Mouse (Mus musculus): ENCODE measurements around the gene Bcl2. TPM values are rescaled to one million over a fixed set of nuclear protein-coding genes. Genes with fewer than 3 reads are reported as not detected.

Gene Bcl2
- polyA plus RNA-seq, 1 experiment: 10.7 TPM

GRCm38 (mm10) chr1:106715111-106716083 is 1.3 kb upstream of the Bcl2 start:
- Histone ChIP-seq H3K4me1 (replicated peaks; ENCODE audit: control insufficient read depth, insufficient read depth, low read length) (peaks cover 16% of the 10 kb centered on the region), H3K27ac (ENCODE audit: control insufficient read depth, insufficient read depth, low read length) (no peak overlapping the region), H3K36me3 (ENCODE audit: control insufficient read depth, insufficient read depth, low read length) (no peaks in the 10 kb centered on the region), H3K4me3 (ENCODE audit: control insufficient read depth, insufficient read depth, low read length) (no peak overlapping the region), H3K27me3 (ENCODE audit: control insufficient read depth, insufficient read depth, low read length) (no peaks in the 10 kb centered on the region)
- WGBS: 95% methylated on average over 13 of the region's 13 CpGs
- DNase-seq: no peak
- no peak for TF ChIP-seq POLR2A (IDR thresholded peaks at IDR 0.05; ENCODE audit: control insufficient read depth, extremely low read depth, insufficient read depth, low read length, poor library complexity)
- TF ChIP-seq CTCF (IDR thresholded peaks at IDR 0.05; ENCODE audit: borderline replicate concordance, control insufficient read depth, extremely low read depth, insufficient read depth, low read length, poor library complexity): no peak

GRCm38 (mm10) chr1:106714530-106714981 is 482 bp upstream of the Bcl2 start:
- WGBS: 3% methylated on average over 20 of the region's 21 CpGs
- H3K36me3 ChIP-seq (ENCODE audit: control insufficient read depth, insufficient read depth, low read length): no peaks in the 10 kb centered on the region
- DNase-seq: no peak
- H3K4me3 ChIP-seq (ENCODE audit: control insufficient read depth, insufficient read depth, low read length): peak overlapping the region; percentile 46
- no peak overlapping the region for H3K27ac ChIP-seq (ENCODE audit: control insufficient read depth, insufficient read depth, low read length)
- TF ChIP-seq POLR2A (IDR thresholded peaks at IDR 0.05; ENCODE audit: control insufficient read depth, extremely low read depth, insufficient read depth, low read length, poor library complexity) (no peak), CTCF (IDR thresholded peaks at IDR 0.05; ENCODE audit: borderline replicate concordance, control insufficient read depth, extremely low read depth, insufficient read depth, low read length, poor library complexity) (no peak)
- peaks cover 16% of the 10 kb centered on the region for H3K4me1 ChIP-seq (replicated peaks; ENCODE audit: control insufficient read depth, insufficient read depth, low read length)
- no peaks in the 10 kb centered on the region for H3K27me3 ChIP-seq (ENCODE audit: control insufficient read depth, insufficient read depth, low read length)

GRCm38 (mm10) chr1:106712330-106712729 is 1.7 kb downstream of the Bcl2 start:
- peak overlapping the region; percentile 57 for H3K4me3 ChIP-seq (ENCODE audit: control insufficient read depth, insufficient read depth, low read length)
- TF ChIP-seq POLR2A (IDR thresholded peaks at IDR 0.05; ENCODE audit: control insufficient read depth, extremely low read depth, insufficient read depth, low read length, poor library complexity) (no peak), CTCF (IDR thresholded peaks at IDR 0.05; ENCODE audit: borderline replicate concordance, control insufficient read depth, extremely low read depth, insufficient read depth, low read length, poor library complexity) (peak; percentile 82; the same call in 1 of the 2 replicates)
- DNase-seq: peak; percentile 72
- peak overlapping the region; percentile 8; the same call in 1 of the 2 replicates for H3K27ac ChIP-seq (ENCODE audit: control insufficient read depth, insufficient read depth, low read length)
- H3K27me3 ChIP-seq (ENCODE audit: control insufficient read depth, insufficient read depth, low read length): no peaks in the 10 kb centered on the region
- 7% methylated on average over 22 of the region's 22 CpGs for WGBS
- H3K36me3 ChIP-seq (ENCODE audit: control insufficient read depth, insufficient read depth, low read length): no peaks in the 10 kb centered on the region
- peaks cover 18% of the 10 kb centered on the region for H3K4me1 ChIP-seq (replicated peaks; ENCODE audit: control insufficient read depth, insufficient read depth, low read length)

- Histone ChIP-seq H3K27ac (ENCODE audit: control insufficient read depth, insufficient read depth, low read length) (peak overlapping the region; percentile 8), H3K27me3 (ENCODE audit: control insufficient read depth, insufficient read depth, low read length) (no peaks in the 10 kb centered on the region), H3K4me1 (replicated peaks; ENCODE audit: control insufficient read depth, insufficient read depth, low read length) (peaks cover 21% of the 10 kb centered on the region), H3K36me3 (ENCODE audit: control insufficient read depth, insufficient read depth, low read length) (no peaks in the 10 kb centered on the region), H3K4me3 (ENCODE audit: control insufficient read depth, insufficient read depth, low read length) (peak overlapping the region; percentile 57)
- TF ChIP-seq CTCF (IDR thresholded peaks at IDR 0.05; ENCODE audit: borderline replicate concordance, control insufficient read depth, extremely low read depth, insufficient read depth, low read length, poor library complexity) (no peak), POLR2A (IDR thresholded peaks at IDR 0.05; ENCODE audit: control insufficient read depth, extremely low read depth, insufficient read depth, low read length, poor library complexity) (no peak)
- WGBS: 61% methylated on average over 12 of the region's 12 CpGs
- no peak for DNase-seq
Observed at GRCm38 (mm10) chr1:106711356-106712125, 2.5 kb downstream of the Bcl2 start.

GRCm38 (mm10) chr1:106710202-106710601 is 3.9 kb downstream of the Bcl2 start:
- DNase-seq: no peak
- H3K27ac ChIP-seq (ENCODE audit: control insufficient read depth, insufficient read depth, low read length): no peak overlapping the region
- no peaks in the 10 kb centered on the region for H3K36me3 ChIP-seq (ENCODE audit: control insufficient read depth, insufficient read depth, low read length)
- no peak overlapping the region for H3K4me3 ChIP-seq (ENCODE audit: control insufficient read depth, insufficient read depth, low read length)
- H3K4me1 ChIP-seq (replicated peaks; ENCODE audit: control insufficient read depth, insufficient read depth, low read length): peaks cover 21% of the 10 kb centered on the region
- WGBS: 42% methylated on average over 7 of the region's 7 CpGs
- H3K27me3 ChIP-seq (ENCODE audit: control insufficient read depth, insufficient read depth, low read length): no peaks in the 10 kb centered on the region
- TF ChIP-seq CTCF (IDR thresholded peaks at IDR 0.05; ENCODE audit: borderline replicate concordance, control insufficient read depth, extremely low read depth, insufficient read depth, low read length, poor library complexity) (no peak), POLR2A (IDR thresholded peaks at IDR 0.05; ENCODE audit: control insufficient read depth, extremely low read depth, insufficient read depth, low read length, poor library complexity) (no peak)

Data from thymus, adult 2 months (tissue).